Mouse (Mus musculus) frontal cortex, postnatal 36 days (tissue): ENCODE measurements at regions not wholly inside any gene's neighbourhood (a gene's known extent, or its start where the extent isn't known, plus 50 kb on each side); places are given as distances from the start of the nearest gene placed in this dataset.

Experiments
- DNase-seq, 2 experiments: peaks; one replicate each; pipeline ENCODE4 v3.0.0; 2022; ENCODE audit warnings: low spot score in 2 of 2

GRCm38 (mm10) chr15:10838584-10839288 lies 113.4 kb upstream of the C1qtnf3 start:
- DNase-seq = no peak

GRCm38 (mm10) chr15:10840621-10841034 lies 111.5 kb upstream of the C1qtnf3 start:
- peak; percentile 66 to 91 for DNase-seq

GRCm38 (mm10) chr15:10843060-10843695 lies 109.0 kb upstream of the C1qtnf3 start:
- no peak for DNase-seq

- no peak for DNase-seq
Observed at GRCm38 (mm10) chr15:10846722-10847121, 105.4 kb upstream of the C1qtnf3 start.

GRCm38 (mm10) chr15:10864004-10864775 lies 87.9 kb upstream of the C1qtnf3 start:
- no peak for DNase-seq

- DNase-seq = no peak
Observed at GRCm38 (mm10) chr15:10865109-10865508, 87.0 kb upstream of the C1qtnf3 start.

- no peak for DNase-seq
Observed at GRCm38 (mm10) chr15:10866794-10867193, 85.3 kb upstream of the C1qtnf3 start.

GRCm38 (mm10) chr15:10868115-10868514 lies 84.0 kb upstream of the C1qtnf3 start:
- DNase-seq = peak; percentile 28 to 35

GRCm38 (mm10) chr15:10868716-10869585 lies 83.2 kb upstream of the C1qtnf3 start:
- DNase-seq = no peak

GRCm38 (mm10) chr15:10869879-10870278 lies 82.3 kb upstream of the C1qtnf3 start:
- DNase-seq = no peak

GRCm38 (mm10) chr15:10872322-10872967 lies 79.7 kb upstream of the C1qtnf3 start:
- DNase-seq = no peak

GRCm38 (mm10) chr15:10876328-10876727 lies 75.8 kb upstream of the C1qtnf3 start:
- DNase-seq = no peak

GRCm38 (mm10) chr15:10881726-10882125 lies 70.4 kb upstream of the C1qtnf3 start:
- no peak for DNase-seq

GRCm38 (mm10) chr15:10887990-10888389 lies 64.1 kb upstream of the C1qtnf3 start:
- no peak for DNase-seq

- DNase-seq = no peak
Observed at GRCm38 (mm10) chr15:10890220-10890921, 61.8 kb upstream of the C1qtnf3 start.

GRCm38 (mm10) chr15:10898309-10898708 lies 53.8 kb upstream of the C1qtnf3 start:
- no peak for DNase-seq

GRCm38 (mm10) chr15:10898715-10899486 lies 53.2 kb upstream of the C1qtnf3 start:
- no peak for DNase-seq

GRCm38 (mm10) chr15:10899904-10900303 lies 52.2 kb upstream of the C1qtnf3 start:
- no peak for DNase-seq

- peak; percentile 16 to 39 for DNase-seq
Observed at GRCm38 (mm10) chr15:10901075-10901474, 51.1 kb upstream of the C1qtnf3 start.
